Mouse (Mus musculus): Measurements from ENCODE around the gene Drc3. TPM values are rescaled to one million over a fixed set of nuclear protein-coding genes. Genes with fewer than 3 reads are reported as not detected.

Gene Drc3
- polyA plus RNA-seq, 2 experiments, result 0.20 to 0.39 TPM

DNA sequence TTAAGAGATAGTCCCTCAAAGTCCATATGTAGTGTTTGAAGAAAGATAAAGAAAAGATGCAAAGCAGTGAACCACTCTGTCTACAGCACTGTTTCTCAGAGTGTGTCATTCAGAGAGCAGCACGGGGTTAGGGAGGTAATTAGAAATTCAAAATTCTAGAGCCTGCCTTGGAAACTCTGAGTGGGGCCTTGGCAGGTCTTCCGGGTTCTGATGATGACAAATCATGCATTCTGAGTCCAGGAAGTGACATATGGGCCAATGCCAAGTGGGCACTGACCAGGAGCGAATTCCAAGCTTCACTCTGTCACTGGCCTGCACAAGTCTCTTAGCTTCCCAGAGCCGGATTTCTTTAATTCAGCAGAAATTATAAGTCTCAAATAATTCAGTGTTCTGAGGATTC is 6.6 kb upstream of the Drc3 start:
- TF ChIP-seq CTCF (IDR thresholded peaks at IDR 0.05; ENCODE audit: low read depth), result no peak
- TF ChIP-seq EP300 (IDR thresholded peaks at IDR 0.05; ENCODE audit: low read depth), result no peak
- Histone ChIP-seq H3K4me2 (ENCODE audit: low read depth) (no peak overlapping the region), H3K9me3 (ENCODE audit: control insufficient read depth, low read length) (no peaks in the 10 kb centered on the region), H3K27ac (no peak overlapping the region), H3K9ac (replicated peaks) (no peak overlapping the region), H3K4me1 (replicated peaks; ENCODE audit: control insufficient read depth in 2 of 2, insufficient read depth in 2 of 2, low read length in 1 of 2) (peaks cover 4 to 18% of the 10 kb centered on the region in 2 experiments), H3K27me3 (ENCODE audit: control insufficient read depth, insufficient read depth, low read length) (no peaks in the 10 kb centered on the region), H3K36me3 (replicated peaks; ENCODE audit: control insufficient read depth, insufficient read depth, low read depth) (no peaks in the 10 kb centered on the region), H3K4me3 (ENCODE audit: insufficient read depth in 1 of 2, low read depth in 2 of 2, low read length in 2 of 2) (no peak overlapping the region)
- DNase-seq (ENCODE audit: low read depth in 3 of 3, low spot score in 3 of 3), result no peak
- WGBS (ENCODE audit: insufficient replicate concordance), result 63% methylated on average over 4 of the region's 4 CpGs
- ATAC-seq (ENCODE audit: insufficient read depth), result no peak

DNA sequence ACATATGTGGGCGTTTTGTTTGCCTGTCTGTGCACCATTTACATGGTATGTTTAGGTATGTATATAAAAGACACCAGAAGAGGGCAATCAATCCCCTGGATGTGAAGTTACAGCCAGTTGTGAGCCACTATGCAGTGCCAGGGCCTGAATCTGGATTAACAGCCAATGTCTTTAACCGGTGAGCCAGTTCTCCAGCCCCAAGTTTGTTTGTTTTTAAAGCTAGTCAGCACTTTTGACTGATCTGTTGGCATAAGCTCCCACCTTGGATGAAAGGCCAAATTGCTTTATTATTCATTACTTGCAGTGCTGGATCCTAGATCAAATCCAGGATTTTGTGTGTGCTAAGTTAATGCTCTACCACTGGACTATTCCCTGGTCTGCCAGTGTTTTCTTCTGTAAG is 1.7 kb upstream of the Drc3 start:
- DNase-seq (ENCODE audit: low read depth in 3 of 3, low spot score in 3 of 3) (no peak), ATAC-seq (ENCODE audit: insufficient read depth) (no peak)
- peaks cover 3 to 26% of the 10 kb centered on the region in 2 experiments for H3K4me1 ChIP-seq (replicated peaks; ENCODE audit: control insufficient read depth in 2 of 2, insufficient read depth in 2 of 2, low read length in 1 of 2)
- no peaks in the 10 kb centered on the region for H3K36me3 ChIP-seq (replicated peaks; ENCODE audit: control insufficient read depth, insufficient read depth, low read depth)
- H3K27ac ChIP-seq, result no peak overlapping the region
- no peaks in the 10 kb centered on the region for H3K27me3 ChIP-seq (ENCODE audit: control insufficient read depth, insufficient read depth, low read length)
- peak overlapping the region; percentile 92 for H3K4me2 ChIP-seq (ENCODE audit: low read depth)
- peak overlapping the region; percentile 60 to 78; a peak in 3 of 4 replicates for H3K4me3 ChIP-seq (ENCODE audit: insufficient read depth in 1 of 2, low read depth in 2 of 2, low read length in 2 of 2)
- H3K9ac ChIP-seq (replicated peaks), result peak overlapping the region; percentile 2; the same call in 1 of the 2 replicates
- WGBS (ENCODE audit: insufficient replicate concordance), result 59% methylated on average over 2 of the region's 2 CpGs
- H3K9me3 ChIP-seq (ENCODE audit: control insufficient read depth, low read length), result no peaks in the 10 kb centered on the region
- TF ChIP-seq EP300 (IDR thresholded peaks at IDR 0.05; ENCODE audit: low read depth) (no peak), CTCF (IDR thresholded peaks at IDR 0.05; ENCODE audit: low read depth) (peak; percentile 34; the same call in 1 of the 2 replicates)

DNA sequence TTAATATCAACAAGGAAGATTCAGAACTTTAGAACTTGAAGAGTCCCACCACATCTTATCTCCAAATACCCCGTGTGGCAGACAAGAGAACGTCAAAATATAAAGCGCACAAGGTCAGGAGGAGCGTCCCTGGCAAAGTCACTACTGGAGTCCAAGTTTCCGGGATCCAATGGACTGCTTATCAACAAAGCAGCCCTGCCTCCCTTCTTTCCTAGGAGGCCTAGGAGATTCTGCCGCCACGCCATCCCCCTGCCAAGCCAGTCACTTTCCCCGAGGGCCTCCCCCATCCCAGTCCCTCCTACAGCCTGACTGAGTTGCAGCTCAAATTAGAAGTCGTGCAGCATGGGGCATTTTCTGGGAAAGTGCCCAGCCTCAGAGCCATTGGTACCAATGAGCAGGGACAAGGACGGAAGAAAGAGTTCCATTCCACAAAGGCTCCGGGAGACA is 1.2 kb upstream of the Drc3 start:
- ATAC-seq (ENCODE audit: insufficient read depth), result no peak
- Histone ChIP-seq H3K9ac (replicated peaks) (peak overlapping the region; percentile 81), H3K36me3 (replicated peaks; ENCODE audit: control insufficient read depth, insufficient read depth, low read depth) (no peaks in the 10 kb centered on the region), H3K9me3 (ENCODE audit: control insufficient read depth, low read length) (no peaks in the 10 kb centered on the region), H3K4me3 (ENCODE audit: insufficient read depth in 1 of 2, low read depth in 2 of 2, low read length in 2 of 2) (peak overlapping the region; percentile 60 to 78), H3K4me2 (ENCODE audit: low read depth) (peak overlapping the region; percentile 92), H3K4me1 (replicated peaks; ENCODE audit: control insufficient read depth in 2 of 2, insufficient read depth in 2 of 2, low read length in 1 of 2) (peaks cover 3 to 25% of the 10 kb centered on the region in 2 experiments), H3K27ac (peak overlapping the region; percentile 54), H3K27me3 (ENCODE audit: control insufficient read depth, insufficient read depth, low read length) (no peaks in the 10 kb centered on the region)
- 20% methylated on average over 11 of the region's 11 CpGs for WGBS (ENCODE audit: insufficient replicate concordance)
- TF ChIP-seq CTCF (IDR thresholded peaks at IDR 0.05; ENCODE audit: low read depth), result no peak
- no peak for DNase-seq (ENCODE audit: low read depth in 3 of 3, low spot score in 3 of 3)

DNA sequence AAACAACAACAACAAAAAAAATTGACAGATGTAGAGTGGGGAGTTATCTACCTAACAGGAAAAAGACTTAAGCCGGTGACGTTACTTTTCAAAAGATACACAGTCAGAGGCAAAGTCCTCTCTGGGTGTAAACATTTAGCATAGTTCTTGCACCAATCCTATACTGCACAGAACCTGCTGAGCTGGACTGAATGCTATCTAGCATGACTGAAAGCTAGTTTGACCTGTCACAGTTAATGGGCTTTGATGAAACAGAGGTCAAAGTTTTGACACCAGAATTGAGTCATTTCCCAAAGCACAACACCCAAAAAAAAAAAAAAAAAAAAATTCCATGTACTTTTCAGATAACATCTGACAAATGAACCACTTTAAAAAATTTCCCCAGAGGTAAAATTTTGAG is 2.8 kb downstream of the Drc3 start:
- Histone ChIP-seq H3K9ac (replicated peaks) (no peak overlapping the region), H3K4me2 (ENCODE audit: low read depth) (no peak overlapping the region), H3K9me3 (ENCODE audit: control insufficient read depth, low read length) (no peaks in the 10 kb centered on the region), H3K27me3 (ENCODE audit: control insufficient read depth, insufficient read depth, low read length) (no peaks in the 10 kb centered on the region), H3K4me3 (ENCODE audit: insufficient read depth in 1 of 2, low read depth in 2 of 2, low read length in 2 of 2) (no peak overlapping the region), H3K27ac (no peak overlapping the region), H3K4me1 (replicated peaks; ENCODE audit: control insufficient read depth in 2 of 2, insufficient read depth in 2 of 2, low read length in 1 of 2) (peaks cover 3 to 17% of the 10 kb centered on the region in 2 experiments), H3K36me3 (replicated peaks; ENCODE audit: control insufficient read depth, insufficient read depth, low read depth) (no peaks in the 10 kb centered on the region)
- DNase-seq (ENCODE audit: low read depth in 3 of 3, low spot score in 3 of 3), result no peak
- no peak for ATAC-seq (ENCODE audit: insufficient read depth)
- 74% methylated on average over 2 of the region's 2 CpGs for WGBS (ENCODE audit: insufficient replicate concordance)
- TF ChIP-seq CTCF (IDR thresholded peaks at IDR 0.05; ENCODE audit: low read depth) (no peak), EP300 (IDR thresholded peaks at IDR 0.05; ENCODE audit: low read depth) (no peak)

DNA sequence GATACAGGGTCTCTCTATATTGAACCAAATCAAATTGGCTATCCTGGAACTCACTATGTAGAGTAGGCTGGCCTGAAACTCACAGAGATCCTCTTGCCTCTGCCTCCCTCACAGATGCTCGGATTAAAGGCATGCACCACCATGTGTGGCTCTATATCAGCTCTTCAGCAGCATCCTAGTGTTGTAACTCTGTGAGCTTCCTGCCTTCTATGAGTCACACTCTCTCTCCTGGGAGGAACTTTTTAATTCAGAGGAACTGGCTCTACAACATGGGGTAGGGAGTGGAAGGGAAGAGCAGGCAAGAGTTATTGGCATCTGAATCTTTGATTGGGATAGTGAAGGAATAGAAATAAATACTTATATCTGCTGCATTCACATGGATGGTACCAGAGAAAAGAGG is 4.0 kb downstream of the Drc3 start:
- Histone ChIP-seq H3K4me2 (ENCODE audit: low read depth) (no peak overlapping the region), H3K27ac (no peak overlapping the region), H3K9me3 (ENCODE audit: control insufficient read depth, low read length) (no peaks in the 10 kb centered on the region), H3K4me1 (replicated peaks; ENCODE audit: control insufficient read depth in 2 of 2, insufficient read depth in 2 of 2, low read length in 1 of 2) (peaks cover under 1 to 8% of the 10 kb centered on the region in 2 experiments; a peak in 2 of 4 replicates), H3K27me3 (ENCODE audit: control insufficient read depth, insufficient read depth, low read length) (no peaks in the 10 kb centered on the region), H3K4me3 (ENCODE audit: insufficient read depth in 1 of 2, low read depth in 2 of 2, low read length in 2 of 2) (no peak overlapping the region), H3K9ac (replicated peaks) (no peak overlapping the region), H3K36me3 (replicated peaks; ENCODE audit: control insufficient read depth, insufficient read depth, low read depth) (no peaks in the 10 kb centered on the region)
- ATAC-seq (ENCODE audit: insufficient read depth), result no peak
- no peak for DNase-seq (ENCODE audit: low read depth in 3 of 3, low spot score in 3 of 3)
- 23% methylated on average over 1 of the region's 1 CpGs for WGBS (ENCODE audit: insufficient replicate concordance)
- no peak for TF ChIP-seq CTCF (IDR thresholded peaks at IDR 0.05; ENCODE audit: low read depth)
- TF ChIP-seq EP300 (IDR thresholded peaks at IDR 0.05; ENCODE audit: low read depth), result no peak

All from liver, embryonic 14.5 days (tissue).